Mouse (Mus musculus) heart, postnatal 36 days (tissue): ENCODE results near the gene Wdr75. TPM values are rescaled to one million over a fixed set of nuclear protein-coding genes. Genes with fewer than 3 reads are reported as not detected.
A peak's percentile ranks its signal among the peaks of the same experiment; 100 is the strongest.

Source experiments
- DNase-seq, 2 experiments: peaks; one replicate each; pipeline ENCODE4 v3.0.0; 2021 to 2022
- intact Hi-C: fragments of 180-260 bp; cut with DNase I; formaldehyde crosslinking; loops from one replicate; pipeline ENCODE4 v1.15.1; 2025
- total RNA-seq, 2 experiments: library from RNA; stranded (reverse); gene quantifications; 2 replicates each; pipeline ENCODE4 v1.2.3; 2021

The Wdr75 gene
- 10 to 100 TPM; 16.7 to 22.5 TPM for total RNA-seq

GRCm38 (mm10) chr1:45794969-45795908 is at the start of gene Wdr75:
Wdr75 (plus strand) TSS chr1:45795166.
- DNase-seq = peak; percentile 97 to 98
- intact Hi-C loops = no loop called here

GRCm38 (mm10) chr1:45755902-45756301 is 39.1 kb upstream of the Wdr75 start:
- DNase-seq = no peak
- intact Hi-C loops = no loop called here

DNA sequence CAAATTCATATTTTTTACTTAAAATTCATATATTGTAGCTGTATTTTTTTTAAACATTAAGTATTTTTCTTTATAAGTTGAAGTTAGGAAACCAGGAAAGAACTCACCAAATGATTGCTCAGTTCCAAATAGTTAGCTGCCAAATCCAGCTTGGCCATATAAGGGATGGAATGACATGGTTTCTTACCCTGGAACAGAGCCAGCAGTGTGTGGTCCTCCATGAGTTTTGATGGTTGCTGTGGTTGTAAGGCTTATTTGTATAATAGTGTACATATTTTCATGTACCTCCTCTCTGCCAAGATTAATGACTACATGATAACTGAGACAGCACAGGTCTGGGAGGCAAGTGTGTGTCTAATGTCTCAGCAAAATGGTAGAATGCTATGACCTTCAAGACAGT is 38.3 kb upstream of the Wdr75 start:
- no peak for DNase-seq
- intact Hi-C loops = no loop called here

DNA sequence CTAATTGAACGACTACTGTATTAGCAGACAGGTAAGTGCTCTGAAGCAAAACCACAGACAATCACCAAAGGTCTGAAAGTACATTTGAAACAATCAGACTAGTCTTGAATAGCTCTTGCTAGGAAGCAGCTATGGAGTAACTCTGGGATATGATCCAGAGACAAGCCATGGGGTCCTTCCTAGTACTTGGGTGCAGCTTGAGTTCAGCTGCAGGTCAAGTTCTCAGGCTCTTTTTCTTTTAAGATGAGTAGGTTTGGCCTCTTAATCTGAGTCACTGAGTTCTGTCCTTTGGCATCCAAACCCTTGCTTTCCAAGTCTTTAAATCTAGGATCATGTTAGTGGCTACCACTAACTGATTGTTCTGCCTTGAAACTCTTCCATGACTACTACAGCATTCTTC is 37.0 kb upstream of the Wdr75 start:
- intact Hi-C loops = no loop called here
- DNase-seq = no peak

DNA sequence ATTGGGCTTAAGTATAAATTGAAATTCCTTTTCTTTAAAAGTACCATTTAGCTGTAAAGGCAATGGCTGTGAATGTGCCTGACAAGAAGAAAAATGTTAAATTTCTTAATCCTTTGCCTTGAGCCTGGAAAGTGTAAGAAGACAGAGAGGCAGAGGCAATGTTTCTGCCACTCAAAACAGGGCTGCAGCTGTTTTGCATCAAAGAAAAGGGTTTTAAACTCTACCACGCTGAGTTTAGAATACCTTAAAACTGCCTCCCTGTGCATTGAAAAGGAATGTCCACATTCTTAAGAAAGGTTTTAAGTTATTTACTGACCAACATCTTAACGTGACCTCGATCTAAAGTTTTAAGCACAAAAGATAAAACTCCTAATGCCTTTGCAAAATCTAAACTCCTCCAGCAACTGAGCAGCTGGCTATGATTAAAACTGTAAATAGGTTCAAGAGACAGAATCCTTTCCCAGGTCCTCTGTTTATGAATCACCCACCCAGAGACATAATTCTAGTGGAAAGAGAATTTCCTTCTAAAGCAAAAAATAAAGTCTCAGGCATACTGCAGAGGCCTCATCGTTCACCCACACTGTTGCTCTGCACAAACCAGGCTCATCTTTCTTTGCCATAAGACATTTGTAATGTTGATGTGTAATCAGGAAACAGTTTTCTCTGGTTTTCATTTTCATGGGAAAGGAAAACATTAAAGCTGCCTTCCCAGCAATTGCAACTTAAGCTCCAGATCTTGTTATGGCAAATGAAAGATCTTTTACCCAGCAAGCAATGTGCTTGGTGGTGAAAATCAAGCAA is 34.1 kb upstream of the Wdr75 start:
- intact Hi-C loops = loop anchor here (10.0 kb wide), 1 partner anchor 406 kb away; no protein-coding TSS in a partner anchor
- no peak for DNase-seq

DNA sequence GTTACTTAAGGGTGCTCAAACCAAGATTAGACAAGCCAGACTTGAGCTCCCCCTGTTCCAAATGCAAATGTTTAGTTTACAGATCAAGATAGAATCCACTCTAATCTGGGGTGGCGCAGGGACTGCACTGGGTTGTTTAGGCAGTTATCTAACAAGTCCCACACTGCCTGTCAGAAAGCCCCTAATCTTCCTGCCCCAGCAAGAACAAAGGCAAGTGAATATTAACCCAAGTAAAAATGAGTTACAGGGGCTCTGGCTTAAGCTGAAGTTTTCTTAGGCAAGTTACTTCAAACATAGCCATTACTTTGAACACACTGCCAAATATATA is 33.5 kb upstream of the Wdr75 start:
- no peak for DNase-seq
- intact Hi-C loops = loop anchor here (10.0 kb wide), 1 partner anchor 407 kb away; no protein-coding TSS in a partner anchor

DNA sequence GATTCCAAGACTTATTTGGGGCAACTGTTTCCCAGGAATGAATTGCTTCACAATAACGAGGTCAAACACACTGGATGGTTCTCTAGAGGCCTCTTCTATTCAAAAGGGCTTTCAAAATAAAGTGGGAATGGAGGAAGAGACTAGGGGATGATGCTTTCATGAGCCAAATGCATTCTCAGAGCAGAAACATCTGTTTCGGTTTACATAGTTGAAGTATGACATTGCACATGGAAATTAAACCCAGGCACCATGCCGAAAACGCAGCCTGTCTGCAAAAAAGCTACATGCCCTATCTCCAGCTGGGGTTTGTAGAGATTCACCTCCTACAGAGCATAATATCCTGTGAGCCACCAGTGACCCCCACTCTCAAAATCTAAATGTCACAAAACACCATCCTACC is 29.3 kb upstream of the Wdr75 start:
- peak; percentile 35 to 61 for DNase-seq
- intact Hi-C loops = loop anchor here (2.0 to 10.0 kb wide), 6 partner anchors 93 to 1538 kb away; no protein-coding TSS in a partner anchor

GRCm38 (mm10) chr1:45766123-45766522 is 28.8 kb upstream of the Wdr75 start:
- peak; percentile 66 to 81 for DNase-seq
- intact Hi-C loops = loop anchor here (2.0 to 10.0 kb wide), 6 partner anchors 94 to 1539 kb away; no protein-coding TSS in a partner anchor

DNA sequence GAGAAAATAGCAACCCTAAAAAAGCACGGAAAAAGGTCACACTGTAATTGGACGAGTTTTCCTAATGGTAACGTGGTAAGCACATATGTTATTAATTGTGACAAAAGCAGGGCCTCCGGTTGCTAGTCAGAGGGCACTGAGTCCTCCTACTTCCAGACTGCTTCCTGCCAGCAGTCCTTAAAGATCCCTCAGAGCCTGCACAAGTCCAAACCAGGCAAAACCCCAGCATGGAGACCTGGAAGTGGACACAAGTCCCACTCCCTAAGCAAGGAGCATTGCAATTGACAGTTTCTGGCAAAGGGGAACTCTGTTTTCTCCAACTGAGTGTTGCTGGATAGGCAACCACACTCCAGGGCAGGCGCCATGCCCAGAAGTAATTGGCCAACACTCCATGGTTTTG is 27.4 kb upstream of the Wdr75 start:
- intact Hi-C loops = loop anchor here (1.0 to 10.0 kb wide), 7 partner anchors 95 to 1540 kb away; no protein-coding TSS in a partner anchor
- DNase-seq = peak; percentile 40 to 43

DNA sequence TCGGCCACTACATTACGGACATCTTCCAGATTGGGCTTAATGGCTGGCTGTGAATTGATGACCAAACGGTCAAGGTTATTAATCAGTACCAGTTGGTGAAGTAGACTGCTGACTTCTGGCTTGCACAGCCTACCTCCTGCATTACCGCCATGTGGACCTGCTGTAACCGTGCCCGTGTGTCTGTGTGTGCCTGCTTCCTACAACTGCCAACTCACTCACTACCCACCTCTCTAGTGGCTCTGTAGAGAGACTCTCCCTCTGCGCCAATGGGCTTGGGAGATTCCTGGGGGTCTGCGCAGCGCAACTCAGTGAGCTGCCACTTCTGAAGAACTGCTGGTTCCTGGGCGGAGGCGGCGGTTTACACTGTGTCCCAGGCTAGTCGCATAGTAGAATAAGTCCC is 25.6 kb upstream of the Wdr75 start:
- DNase-seq = no peak
- intact Hi-C loops = loop anchor here (5.0 to 10.0 kb wide), 5 partner anchors 97 to 1542 kb away; no protein-coding TSS in a partner anchor

DNA sequence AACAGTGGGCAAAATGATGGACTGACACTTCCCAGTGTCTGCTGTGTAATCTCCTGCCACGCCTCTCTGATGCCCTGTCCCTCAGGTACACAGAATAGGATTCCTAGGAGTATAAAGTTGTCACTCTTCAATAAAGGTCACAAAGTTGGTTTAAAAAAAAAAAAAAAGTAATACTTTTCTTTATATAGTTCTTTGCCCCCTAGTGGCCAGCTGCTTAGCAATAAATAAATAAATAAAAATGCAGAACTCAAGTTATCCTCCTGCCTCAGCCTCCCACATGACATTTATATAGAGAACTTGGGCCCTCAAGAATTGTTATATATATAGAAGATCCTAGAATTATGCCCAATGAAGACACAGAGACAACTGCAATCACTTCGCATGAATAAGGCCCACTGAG is 24.9 kb upstream of the Wdr75 start:
- intact Hi-C loops = no loop called here
- DNase-seq = no peak

GRCm38 (mm10) chr1:45780606-45781288 is 14.2 kb upstream of the Wdr75 start:
- intact Hi-C loops = no loop called here
- DNase-seq = no peak

DNA sequence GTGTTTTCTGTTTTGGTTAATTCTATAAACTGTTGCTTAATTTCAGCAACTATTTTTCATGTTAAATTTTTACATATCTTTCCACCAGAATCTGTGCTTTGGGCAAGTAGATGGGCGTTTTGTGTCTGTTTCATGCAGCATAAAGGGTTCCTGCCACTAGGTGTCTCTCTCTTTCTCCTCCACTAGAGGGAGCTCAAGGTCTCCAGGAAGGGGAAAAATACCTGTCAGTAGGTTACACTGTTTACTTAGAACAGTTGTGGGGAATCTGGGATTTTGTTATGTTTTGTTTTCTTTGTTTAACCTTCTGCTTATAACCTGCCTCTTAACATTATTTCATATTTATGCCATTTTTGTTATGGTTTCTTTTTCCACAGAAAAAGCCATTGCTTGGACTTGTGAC is 21.9 kb downstream of the Wdr75 start:
- intact Hi-C loops = loop anchor here (2.0 kb wide), 1 partner anchor 202 kb away; no protein-coding TSS in a partner anchor
- peak; percentile 16 to 22 for DNase-seq

GRCm38 (mm10) chr1:45818564-45818963 is 23.6 kb downstream of the Wdr75 start:
- intact Hi-C loops = no loop called here
- DNase-seq = no peak

DNA sequence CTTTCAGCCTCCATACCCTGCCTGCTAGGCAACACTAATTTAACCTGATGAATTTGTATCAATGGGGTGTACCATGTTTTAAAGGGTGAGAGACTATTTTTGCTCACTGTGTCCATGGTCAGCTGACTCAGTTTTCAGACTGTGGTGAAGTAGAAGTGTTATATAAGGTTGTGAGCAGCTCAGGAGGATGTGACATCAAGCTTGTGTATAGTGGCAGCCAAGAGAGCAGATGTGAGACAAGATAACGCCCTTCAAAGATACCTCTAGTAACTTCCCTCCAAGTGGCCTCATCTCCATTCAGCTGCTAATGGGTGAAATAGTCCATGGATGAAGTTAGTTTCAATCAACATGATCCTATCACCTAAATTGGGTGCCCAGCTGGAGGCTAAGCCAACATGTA is 29.5 kb downstream of the Wdr75 start:
- intact Hi-C loops = loop anchor here (2.0 to 10.0 kb wide), 2 partner anchors 198 to 590 kb away; no protein-coding TSS in a partner anchor
- no peak for DNase-seq

- DNase-seq = peak; percentile 62 to 78
- intact Hi-C loops = loop anchor here (1.0 to 10.0 kb wide), 3 partner anchors 106 to 590 kb away; no protein-coding TSS in a partner anchor
Observed at GRCm38 (mm10) chr1:45825140-45825539, 30.2 kb downstream of the Wdr75 start.

DNA sequence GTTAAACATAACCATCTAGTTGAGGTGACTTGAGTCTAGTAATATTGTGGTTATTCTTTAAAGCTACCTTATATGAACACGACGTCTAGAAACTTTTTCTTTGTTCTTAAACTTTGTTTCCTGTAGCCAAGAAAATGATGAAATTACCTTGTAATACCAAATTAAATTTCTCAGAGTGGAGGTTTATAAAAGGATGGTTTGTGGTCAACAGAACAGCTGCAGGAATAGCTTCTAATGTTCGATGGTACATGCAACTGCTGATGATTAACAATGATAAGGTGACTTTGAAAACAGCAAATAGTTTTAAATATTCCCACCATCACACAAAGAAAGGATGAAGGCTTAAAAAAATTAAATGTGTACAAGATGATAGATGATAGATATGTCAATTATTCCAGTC is 30.7 kb downstream of the Wdr75 start:
- intact Hi-C loops = loop anchor here (1.0 to 10.0 kb wide), 3 partner anchors 106 to 589 kb away; no protein-coding TSS in a partner anchor
- no peak for DNase-seq

DNA sequence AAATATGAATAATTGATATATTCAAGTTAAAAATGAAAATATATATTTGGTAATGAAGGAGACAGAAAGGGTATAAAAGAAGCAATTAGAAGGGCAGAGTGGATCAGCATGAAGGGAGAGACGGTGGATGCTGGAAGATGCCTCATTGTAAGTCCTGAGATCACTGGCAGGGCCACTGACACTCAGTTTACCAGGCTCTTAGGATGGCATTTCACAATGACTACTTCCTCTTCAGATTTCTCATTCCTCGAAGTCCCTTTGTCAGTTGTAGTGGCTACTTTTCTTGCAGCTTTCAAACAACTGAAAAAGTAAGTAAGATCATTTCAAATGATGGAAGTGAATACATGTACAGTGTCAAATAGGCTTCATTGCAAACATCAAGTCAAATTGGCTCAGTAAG is 31.2 kb downstream of the Wdr75 start:
- DNase-seq = no peak
- intact Hi-C loops = loop anchor here (10.0 kb wide), 1 partner anchor 589 kb away; no protein-coding TSS in a partner anchor

- no peak for DNase-seq
- intact Hi-C loops = loop anchor here (10.0 kb wide), 1 partner anchor 588 kb away; no protein-coding TSS in a partner anchor
Observed at GRCm38 (mm10) chr1:45826796-45827195, 31.8 kb downstream of the Wdr75 start.
